Mouse (Mus musculus) ES-Bruce4 (cell line): ENCODE results near the gene Gm21972.

Experiments
- CTCF ChIP-seq: IDR thresholded peaks from one replicate; pipeline ENCODE4 v1.8.1; 2011; ENCODE audit warnings: low read depth, low read length
- POLR2A ChIP-seq: IDR thresholded peaks from one replicate; pipeline ENCODE4 v1.8.1; 2011; ENCODE audit warnings: low read length; ENCODE audit not compliant: insufficient read depth

DNA sequence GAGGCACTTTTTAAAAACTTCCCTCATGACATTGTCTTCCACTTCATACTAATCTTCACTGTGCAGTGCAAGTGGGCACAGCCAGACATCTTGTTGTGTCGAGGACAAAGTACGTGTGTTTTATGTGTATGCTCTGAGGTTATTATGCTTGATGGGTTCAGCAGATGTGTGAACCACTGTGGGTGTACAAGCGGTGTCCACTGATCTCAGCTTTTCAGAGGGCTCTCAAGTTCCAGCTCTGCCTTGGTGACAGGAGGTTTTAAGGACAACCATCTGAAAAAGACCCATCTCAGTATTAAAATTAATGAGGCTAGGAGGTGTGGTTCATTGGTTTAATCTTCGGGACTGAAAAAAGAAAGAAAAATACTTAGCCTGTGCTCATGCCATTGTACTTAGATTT lies 13.9 kb upstream of the Gm21972 start:
- TF ChIP-seq CTCF, result no peak
- TF ChIP-seq POLR2A, result no peak
